Mouse (Mus musculus) forebrain, embryonic 10.5 days (tissue): ENCODE results near the gene Hoxc13. TPM values are rescaled to one million over a fixed set of nuclear protein-coding genes. Genes with fewer than 3 reads are reported as not detected.

Source experiments
- DNase-seq: peaks from one replicate; pipeline ENCODE4 v3.0.0-alpha.2; 2017; ENCODE audit warnings: low spot score; ENCODE audit errors: extremely low spot score
- H3K27ac ChIP-seq: fragments of 300-500 bp; sonication (generic); 2 replicates; pipeline ENCODE4 v1.5.1; 2016; ENCODE audit warnings: mild to moderate bottlenecking
- H3K27me3 ChIP-seq: fragments of 300-500 bp; sonication (generic); 2 replicates; pipeline ENCODE4 v1.6.1; 2016; ENCODE audit warnings: mild to moderate bottlenecking; ENCODE audit not compliant: poor library complexity, severe bottlenecking
- H3K36me3 ChIP-seq: fragments of 300-500 bp; sonication (generic); replicated peaks from 2 replicates; pipeline ENCODE4 v1.6.1; 2016; ENCODE audit warnings: mild to moderate bottlenecking, moderate library complexity
- H3K4me1 ChIP-seq: fragments of 300-500 bp; sonication (generic); 2 replicates; pipeline ENCODE4 v1.6.1; 2016
- H3K4me3 ChIP-seq: fragments of 300-500 bp; sonication (generic); 2 replicates; pipeline ENCODE4 v1.5.1; 2016; ENCODE audit warnings: mild to moderate bottlenecking, moderate library complexity
- H3K9me3 ChIP-seq: fragments of 300-500 bp; sonication (generic); 2 replicates; pipeline ENCODE4 v1.6.1; 2016; ENCODE audit warnings: mild to moderate bottlenecking, moderate library complexity
- WGBS: fragments of 180-500 bp; shearing (Covaris S2); methylation state at CpG from one replicate; pipeline ENCODE4 v1.1.7; 2016; 5-methylcytosine and 5-hydroxymethylcytosine counted together
- polyA plus RNA-seq: library from polyadenylated mRNA; unstranded; fragments of >200 nt; fragmentation: Nextera tagmentation; extraction: Ambion mirVana; gene quantifications from 2 replicates; pipeline ENCODE4 v1.2.1, GENCODE M21; 2016

The Hoxc13 gene
- polyA plus RNA-seq, 1 experiment from 2014 or later: not detected

DNA sequence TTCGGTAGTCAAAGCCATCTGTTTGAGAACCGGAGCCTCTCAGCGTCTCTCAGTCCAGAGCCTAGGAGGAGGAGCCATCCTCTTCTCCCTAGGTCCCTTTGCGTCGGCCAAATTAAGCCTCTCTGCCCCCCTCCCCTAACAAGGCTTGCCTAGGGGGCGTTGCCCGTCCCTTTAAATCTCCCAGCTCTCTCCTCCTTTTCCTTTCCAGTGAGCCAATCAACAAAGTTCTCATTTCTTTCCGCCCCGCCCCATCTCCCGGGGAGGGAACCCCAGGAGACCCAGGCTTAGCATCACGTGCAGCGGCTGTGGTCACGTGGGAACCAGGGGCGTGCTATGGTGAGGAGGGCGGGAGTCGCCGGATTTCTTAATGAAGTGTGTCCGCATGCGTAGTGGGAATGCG lies 284 bp upstream of the Hoxc13 start:
- Histone ChIP-seq H3K27ac (no peak overlapping the region), H3K4me1 (peaks cover 17% of the 10 kb centered on the region), H3K36me3 (no peaks in the 10 kb centered on the region), H3K4me3 (peak overlapping the region; percentile 30), H3K27me3 (peaks cover 100% of the 10 kb centered on the region), H3K9me3 (no peaks in the 10 kb centered on the region)
- WGBS: under 1% methylated on average over 20 of the region's 20 CpGs
- peak; percentile 82 for DNase-seq

DNA sequence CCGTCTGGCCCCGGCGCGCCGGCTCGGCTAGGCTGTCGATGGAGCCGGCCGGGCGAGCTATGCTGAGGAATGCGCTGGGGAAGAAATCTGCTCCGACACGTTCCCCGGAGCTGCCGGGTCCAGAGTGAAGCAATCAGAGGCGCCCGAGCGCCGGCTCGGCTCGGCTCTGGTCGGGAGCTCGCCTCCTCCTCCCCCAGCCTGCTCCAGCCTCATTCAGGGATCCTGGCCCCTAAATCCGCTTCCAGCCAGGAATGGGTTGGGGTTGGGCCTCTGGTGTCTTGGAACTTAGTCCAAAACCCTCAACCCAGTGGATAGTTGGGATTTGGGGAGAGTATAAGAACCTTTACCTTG lies 1.1 kb downstream of the Hoxc13 start:
- under 1% methylated on average over 24 of the region's 24 CpGs for WGBS

DNA sequence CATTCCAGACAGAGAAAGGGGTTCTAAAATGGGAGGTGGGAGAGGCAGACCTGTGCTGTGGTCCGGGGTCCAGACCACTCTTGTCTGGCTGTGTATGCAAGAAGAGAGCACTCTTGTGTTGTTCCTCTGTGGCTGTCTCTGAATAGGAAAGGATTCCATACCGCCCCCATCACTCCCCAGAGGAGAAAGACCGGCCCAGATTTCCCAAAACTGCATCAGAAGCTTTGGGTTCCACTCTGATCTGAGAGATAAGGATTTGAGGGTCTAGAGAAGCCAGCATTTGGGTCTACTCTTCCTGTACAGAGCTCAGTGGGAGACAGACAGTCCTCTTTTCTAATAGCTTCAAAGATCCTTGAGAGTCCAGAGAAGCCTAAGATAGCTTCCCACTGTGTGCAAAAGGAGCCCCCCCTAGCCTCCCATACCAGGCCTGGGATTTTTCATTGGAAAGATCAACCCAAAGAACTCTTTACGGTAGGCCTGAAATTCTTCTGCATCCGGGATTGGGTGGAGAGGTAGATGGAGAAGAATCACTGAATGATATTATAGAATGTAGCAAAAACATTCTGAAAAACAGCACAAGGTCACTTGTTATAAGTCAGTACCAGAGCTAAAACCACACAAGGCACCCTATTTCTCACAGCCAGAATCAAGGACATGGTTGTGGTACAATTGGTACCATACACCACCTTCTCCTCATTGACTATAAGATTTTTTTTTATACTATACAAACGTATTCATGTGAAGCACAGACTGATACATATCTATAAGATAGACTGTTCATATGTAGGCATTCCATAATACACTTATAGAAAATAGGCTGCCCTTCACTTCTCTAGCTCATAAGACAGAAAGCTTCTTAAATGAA lies 2.0 kb downstream of the Hoxc13 start:
- WGBS: 11% methylated on average over 6 of the region's 6 CpGs
- no peak overlapping the region for H3K4me3 ChIP-seq
- H3K4me1 ChIP-seq: peaks cover 17% of the 10 kb centered on the region
- no peak overlapping the region for H3K27ac ChIP-seq
- H3K36me3 ChIP-seq: no peaks in the 10 kb centered on the region
- peaks cover 100% of the 10 kb centered on the region for H3K27me3 ChIP-seq
- H3K9me3 ChIP-seq: no peaks in the 10 kb centered on the region
- DNase-seq: peak; percentile 33

More for the DNA sequence above, 1.1 kb downstream of the Hoxc13 start:
- Histone ChIP-seq H3K27me3 (peaks cover 100% of the 10 kb centered on the region), H3K4me3 (no peak overlapping the region), H3K9me3 (no peaks in the 10 kb centered on the region), H3K4me1 (peaks cover 17% of the 10 kb centered on the region), H3K27ac (no peak overlapping the region), H3K36me3 (no peaks in the 10 kb centered on the region)
- DNase-seq: no peak

DNA sequence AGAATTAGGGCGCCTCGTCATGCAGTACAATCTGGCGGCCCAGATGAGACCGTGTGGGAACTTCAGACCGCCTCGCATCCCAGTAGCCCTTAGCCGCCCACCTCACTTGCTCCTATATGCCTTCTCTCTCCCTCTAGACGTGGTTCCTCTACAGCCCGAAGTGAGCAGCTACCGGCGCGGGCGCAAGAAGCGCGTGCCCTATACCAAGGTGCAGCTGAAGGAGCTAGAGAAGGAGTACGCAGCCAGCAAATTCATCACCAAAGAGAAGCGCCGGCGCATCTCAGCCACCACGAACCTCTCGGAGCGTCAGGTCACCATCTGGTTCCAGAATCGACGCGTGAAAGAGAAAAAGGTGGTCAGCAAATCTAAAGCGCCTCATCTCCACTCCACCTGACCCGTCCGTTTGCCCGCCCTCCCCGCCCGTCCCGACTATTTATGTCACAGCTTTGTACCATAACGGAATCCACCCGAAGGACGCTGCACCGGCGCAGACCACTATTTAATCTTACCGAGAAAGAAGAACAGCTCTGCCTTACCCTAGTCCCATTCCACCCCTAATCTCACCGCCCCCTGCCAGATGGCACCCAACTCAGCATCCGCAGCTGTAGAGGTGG lies 6.2 kb downstream of the Hoxc13 start:
- Histone ChIP-seq H3K4me1 (no peaks in the 10 kb centered on the region), H3K27ac (no peak overlapping the region), H3K9me3 (no peaks in the 10 kb centered on the region), H3K36me3 (no peaks in the 10 kb centered on the region), H3K27me3 (peaks cover 100% of the 10 kb centered on the region), H3K4me3 (no peak overlapping the region)
- DNase-seq: no peak
- under 1% methylated on average over 40 of the region's 40 CpGs for WGBS

DNA sequence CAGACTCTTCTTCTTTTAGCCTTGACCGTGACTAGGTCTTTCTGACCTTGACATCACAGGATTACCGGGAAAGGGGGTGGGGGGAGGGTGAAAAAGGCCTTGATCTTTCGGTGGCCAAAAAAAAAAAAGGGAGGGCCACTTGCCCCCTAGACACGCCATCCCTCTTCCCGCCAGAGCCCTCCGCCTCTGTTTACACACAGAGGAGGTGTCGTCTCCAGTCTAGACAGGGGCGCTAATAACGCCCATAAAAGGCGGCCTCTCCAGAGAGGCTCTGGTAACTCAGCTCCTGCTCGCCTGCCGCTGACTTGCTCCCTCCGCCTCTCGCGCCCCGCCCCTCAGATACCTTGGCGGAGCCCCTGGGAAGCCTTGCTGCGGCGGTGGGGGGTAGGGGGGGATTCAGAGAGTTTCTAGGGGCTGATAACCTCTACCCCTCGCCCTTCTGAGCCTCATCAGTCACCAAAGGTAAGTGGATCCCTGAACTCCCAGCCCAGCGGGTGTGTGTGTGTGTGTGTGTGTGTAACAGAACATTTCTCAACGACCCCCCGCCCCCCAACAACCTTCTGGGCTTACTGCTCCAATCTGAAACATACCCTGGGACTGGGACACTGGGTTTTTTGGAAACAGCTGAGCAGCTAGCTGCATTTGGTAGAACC lies 10.9 kb downstream of the Hoxc13 start:
- no peak overlapping the region for H3K27ac ChIP-seq
- DNase-seq: no peak
- H3K4me1 ChIP-seq: no peaks in the 10 kb centered on the region
- under 1% methylated on average over 23 of the region's 23 CpGs for WGBS
- peaks cover 100% of the 10 kb centered on the region for H3K27me3 ChIP-seq
- H3K36me3 ChIP-seq: no peaks in the 10 kb centered on the region
- H3K9me3 ChIP-seq: no peaks in the 10 kb centered on the region
- H3K4me3 ChIP-seq: no peak overlapping the region

DNA sequence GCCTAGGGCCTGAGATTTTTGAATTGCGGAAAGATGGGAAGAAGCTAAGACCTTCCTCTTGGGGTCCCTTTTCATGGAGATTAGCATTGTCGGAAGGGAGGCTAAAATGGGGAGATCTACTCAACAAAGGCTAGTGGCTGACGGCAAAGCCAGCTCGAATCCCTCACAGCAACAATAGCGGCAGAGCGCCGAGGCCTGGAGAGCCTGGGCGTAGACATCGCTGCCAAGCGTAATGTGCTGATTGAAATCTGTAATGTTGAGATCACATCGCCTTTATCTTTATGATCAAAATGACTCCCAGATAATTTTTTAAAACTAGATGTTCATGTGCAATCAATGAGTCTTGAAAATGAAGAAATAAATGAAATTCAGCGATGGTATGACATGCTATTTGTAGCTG lies 13.5 kb downstream of the Hoxc13 start:
- Histone ChIP-seq H3K27ac (no peak overlapping the region), H3K4me1 (peaks cover 3% of the 10 kb centered on the region), H3K9me3 (no peaks in the 10 kb centered on the region), H3K27me3 (peaks cover 100% of the 10 kb centered on the region), H3K4me3 (no peak overlapping the region), H3K36me3 (no peaks in the 10 kb centered on the region)
- no peak for DNase-seq
- under 1% methylated on average over 12 of the region's 12 CpGs for WGBS

DNA sequence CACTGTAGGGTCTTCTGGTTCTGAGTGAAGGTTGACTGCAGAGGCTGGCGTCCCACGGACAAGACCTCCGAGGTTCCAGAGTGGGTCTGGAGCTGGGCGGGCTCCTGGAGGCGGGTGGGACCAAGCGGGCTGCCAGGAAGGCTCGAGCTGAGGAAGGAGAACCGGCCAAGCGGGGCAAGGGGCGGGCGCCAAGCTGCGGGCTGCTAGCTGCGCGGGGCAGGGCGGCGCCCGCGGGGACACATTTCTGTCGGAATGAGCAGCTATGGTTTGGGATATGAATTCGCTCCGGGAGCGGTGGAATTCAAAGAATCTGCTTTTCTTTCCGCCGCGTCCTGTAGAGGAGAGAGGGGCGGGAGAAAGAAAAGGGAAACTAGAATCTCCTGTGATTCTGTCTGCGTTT lies 14.0 kb downstream of the Hoxc13 start:
- no peaks in the 10 kb centered on the region for H3K9me3 ChIP-seq

DNA sequence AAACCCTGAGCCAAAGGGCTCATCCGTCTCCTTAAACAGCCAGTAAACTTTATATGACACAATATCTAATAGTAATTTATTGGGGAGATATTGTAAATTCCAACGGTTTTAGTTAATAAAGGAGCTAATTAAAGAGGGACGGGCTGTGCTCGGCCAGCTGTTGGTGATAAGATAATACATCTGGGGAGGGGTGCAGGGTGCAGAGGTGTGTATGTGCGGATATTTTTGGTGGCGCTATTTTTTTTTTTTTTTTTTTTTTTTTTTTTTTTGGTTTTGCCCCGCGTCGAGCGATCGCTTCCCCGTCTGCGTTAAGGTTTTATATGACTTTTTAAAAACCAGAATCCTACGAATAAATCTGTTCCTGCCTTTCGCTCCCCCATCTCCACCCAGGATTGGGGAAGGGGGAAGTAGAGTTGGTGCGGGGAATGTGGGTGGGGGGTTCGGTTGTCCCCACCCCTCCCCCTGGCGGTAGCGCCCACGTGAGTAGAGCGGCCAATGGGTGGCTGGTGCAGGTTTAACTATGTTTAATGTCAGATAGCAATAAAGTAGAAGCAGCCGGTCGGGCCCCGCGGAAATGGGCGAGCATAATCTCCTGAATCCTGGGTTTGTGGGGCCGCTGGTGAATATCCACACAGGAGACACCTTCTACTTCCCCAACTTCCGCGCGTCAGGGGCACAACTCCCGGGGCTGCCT lies 15.5 kb downstream of the Hoxc13 start, which contains the start of gene Hoxc12:
Hoxc12 (plus strand) TSS at position 479 of the 694 bp plus-strand sequence.
- no peaks in the 10 kb centered on the region for H3K36me3 ChIP-seq
- no peak within 1 kb of the TSS for H3K27ac ChIP-seq
- H3K4me1 ChIP-seq: peaks cover 9% of the 10 kb centered on the region
- H3K27me3 ChIP-seq: peaks cover 100% of the 10 kb centered on the region
- H3K4me3 ChIP-seq: no peak within 1 kb of the TSS
- no peaks in the 10 kb centered on the region for H3K9me3 ChIP-seq
- 1% methylated on average over 31 of the region's 31 CpGs for WGBS
- DNase-seq: no peak

More for the DNA sequence above, 14.0 kb downstream of the Hoxc13 start:
- Histone ChIP-seq H3K4me3 (no peak overlapping the region), H3K27ac (no peak overlapping the region), H3K36me3 (no peaks in the 10 kb centered on the region), H3K4me1 (peaks cover 8% of the 10 kb centered on the region), H3K27me3 (peaks cover 100% of the 10 kb centered on the region)
- under 1% methylated on average over 27 of the region's 27 CpGs for WGBS
- DNase-seq: no peak

DNA sequence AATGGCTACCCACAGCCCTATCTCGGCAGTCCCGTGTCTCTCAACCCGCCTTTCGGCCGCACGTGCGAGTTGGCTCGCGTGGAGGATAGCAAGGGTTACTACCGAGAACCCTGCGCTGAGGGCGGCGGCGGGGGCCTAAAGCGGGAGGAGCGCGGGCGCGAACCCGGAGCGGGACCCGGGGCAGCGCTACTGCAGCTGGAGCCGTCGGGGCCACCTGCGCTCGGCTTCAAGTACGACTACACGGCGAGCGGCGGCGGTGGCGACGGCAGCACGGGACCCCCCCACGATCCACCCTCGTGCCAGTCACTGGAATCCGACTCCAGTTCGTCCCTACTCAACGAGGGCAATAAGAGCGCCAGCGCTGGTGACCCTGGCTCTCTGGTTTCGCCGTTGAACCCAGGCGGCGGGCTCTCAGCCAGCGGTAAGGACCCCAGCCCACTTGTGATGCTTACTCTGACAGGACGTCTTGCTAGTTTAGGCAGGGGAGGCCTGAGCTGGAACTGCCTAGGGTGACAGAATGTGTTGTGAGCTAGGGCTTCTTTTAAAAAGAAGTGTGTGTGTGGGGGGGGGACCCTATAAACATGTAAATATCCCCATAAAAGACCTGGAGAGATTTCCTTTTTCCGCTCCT lies 16.2 kb downstream of the Hoxc13 start:
- Histone ChIP-seq H3K4me3 (no peak overlapping the region), H3K4me1 (peaks cover 9% of the 10 kb centered on the region), H3K9me3 (no peaks in the 10 kb centered on the region), H3K36me3 (no peaks in the 10 kb centered on the region), H3K27me3 (peaks cover 100% of the 10 kb centered on the region), H3K27ac (no peak overlapping the region)
- 1% methylated on average over 50 of the region's 50 CpGs for WGBS
- no peak for DNase-seq

DNA sequence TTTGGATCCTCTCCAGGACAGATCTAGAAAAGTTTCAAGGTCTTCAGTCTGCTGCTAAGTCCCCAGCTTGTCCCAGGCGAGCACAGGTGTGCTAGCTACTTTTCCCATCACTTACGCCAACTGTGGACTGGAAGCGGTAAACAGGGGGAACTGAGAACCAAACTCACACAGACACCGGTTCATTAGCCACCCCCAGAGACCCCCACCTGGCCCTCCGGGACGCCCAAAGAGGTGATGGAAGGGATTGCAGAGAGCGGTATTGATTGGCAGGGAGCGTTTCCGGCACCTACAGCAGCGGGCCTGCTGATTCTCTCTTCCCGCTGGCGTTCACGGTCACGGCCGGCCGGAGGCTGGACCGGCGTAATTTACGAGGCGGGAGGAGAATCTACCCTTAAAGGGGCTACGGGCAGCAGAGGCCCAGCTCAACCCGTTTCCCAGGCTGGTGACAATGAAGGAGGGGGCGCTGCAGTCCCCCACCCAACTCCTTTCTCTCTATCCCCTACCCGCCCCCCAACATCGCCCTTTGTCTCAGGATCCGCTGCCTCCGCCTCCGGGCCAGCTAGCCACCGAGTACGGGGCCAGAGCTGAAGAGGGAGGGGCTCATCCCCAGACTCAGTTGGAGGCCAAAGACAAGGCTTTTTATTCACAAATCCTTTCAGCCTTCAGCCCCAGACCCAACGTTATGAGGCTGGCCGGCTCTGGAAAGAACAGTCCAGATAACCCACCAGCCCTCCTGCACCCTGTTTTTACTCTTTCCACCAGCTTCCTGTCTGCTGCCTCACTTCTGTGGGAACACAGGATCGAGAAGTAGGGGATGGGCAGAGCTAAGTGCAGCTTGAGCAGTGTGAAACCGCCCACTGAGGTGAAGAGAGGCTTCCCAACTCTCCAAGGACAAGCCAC lies 18.6 kb downstream of the Hoxc13 start:
- no peak overlapping the region for H3K4me3 ChIP-seq
- no peaks in the 10 kb centered on the region for H3K36me3 ChIP-seq
- no peak overlapping the region for H3K27ac ChIP-seq
- under 1% methylated on average over 34 of the region's 34 CpGs for WGBS
- H3K27me3 ChIP-seq: peaks cover 100% of the 10 kb centered on the region
- H3K9me3 ChIP-seq: no peaks in the 10 kb centered on the region
- peaks cover 18% of the 10 kb centered on the region for H3K4me1 ChIP-seq
- DNase-seq: no peak

DNA sequence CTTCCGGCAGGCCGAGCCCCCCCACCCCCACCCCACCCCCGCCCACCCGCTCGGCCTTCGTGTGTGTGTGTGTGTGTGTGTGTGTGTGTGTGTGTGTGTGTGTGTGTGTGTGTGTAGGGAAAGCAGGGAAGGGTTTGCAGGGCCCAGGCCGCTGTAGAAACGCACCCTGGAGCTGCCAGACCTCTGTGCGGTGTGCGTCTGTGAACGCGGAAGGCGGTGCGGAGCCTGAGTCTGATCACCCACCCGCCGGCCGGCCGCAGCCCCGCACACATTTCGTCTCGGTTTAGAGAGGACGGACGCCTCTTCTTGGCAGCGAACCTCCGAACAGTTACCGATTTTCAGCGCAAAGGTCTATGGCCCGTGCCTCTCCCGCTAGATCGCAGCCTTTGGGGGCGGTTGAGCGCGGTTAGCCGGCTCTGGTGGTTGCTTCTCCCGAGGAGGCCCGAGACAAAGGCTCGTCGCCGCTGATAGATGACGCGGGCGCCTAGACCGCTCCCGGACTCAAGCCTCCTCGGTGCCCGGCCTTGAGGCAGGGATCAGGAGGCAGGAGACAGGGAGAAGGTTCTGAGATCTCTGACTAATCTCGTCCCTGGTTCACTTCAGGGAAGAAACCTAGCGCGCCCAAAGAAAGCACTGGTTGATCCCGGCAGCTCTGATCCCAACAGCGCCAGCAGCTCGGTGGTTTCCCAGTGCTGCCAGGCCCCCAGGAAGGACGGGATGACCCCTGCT lies 22.0 kb downstream of the Hoxc13 start:
- H3K36me3 ChIP-seq: no peaks in the 10 kb centered on the region
- WGBS: under 1% methylated on average over 49 of the region's 53 CpGs
- no peaks in the 10 kb centered on the region for H3K9me3 ChIP-seq
- no peak for DNase-seq
- H3K27ac ChIP-seq: no peak overlapping the region
- peak overlapping the region; percentile 22 for H3K4me3 ChIP-seq
- peaks cover 100% of the 10 kb centered on the region for H3K27me3 ChIP-seq
- H3K4me1 ChIP-seq: peaks cover 18% of the 10 kb centered on the region
